Mouse (Mus musculus) neural tube, embryonic 13.5 days (tissue): ENCODE data around the gene Wdr59. TPM values are rescaled to one million over a fixed set of nuclear protein-coding genes. Genes with fewer than 3 reads are reported as not detected.

ENCODE experiments used
- ATAC-seq: fragments of 200-750 bp; cut with Nextera tagmentation; 2 replicates; pipeline ENCODE4 v1.8.0; 2017; ENCODE audit warnings: low read depth, mild to moderate bottlenecking, moderate TSS enrichment, moderate library complexity
- H3K27ac ChIP-seq: fragments of 300-500 bp; sonication (generic); replicated peaks from 2 replicates; pipeline ENCODE4 v1.5.1; 2015; ENCODE audit warnings: moderate library complexity, mild to moderate bottlenecking, inconsistent platforms
- H3K27me3 ChIP-seq: fragments of 300-500 bp; sonication (generic); 2 replicates; pipeline ENCODE4 v1.6.1; 2015; ENCODE audit warnings: mild to moderate bottlenecking, inconsistent platforms
- H3K36me3 ChIP-seq: fragments of 300-500 bp; sonication (generic); 2 replicates; pipeline ENCODE4 v1.6.1; 2015; ENCODE audit warnings: mild to moderate bottlenecking, inconsistent platforms
- H3K4me1 ChIP-seq: fragments of 300-500 bp; sonication (generic); replicated peaks from 2 replicates; pipeline ENCODE4 v1.6.1; 2015; ENCODE audit warnings: inconsistent platforms
- H3K4me2 ChIP-seq: fragments of 300-500 bp; sonication (generic); 2 replicates; pipeline ENCODE4 v1.6.1; 2015; ENCODE audit warnings: inconsistent platforms, mild to moderate bottlenecking, moderate library complexity
- H3K4me3 ChIP-seq: fragments of 300-500 bp; sonication (generic); 2 replicates; pipeline ENCODE4 v1.5.1; 2015; ENCODE audit warnings: mild to moderate bottlenecking, inconsistent platforms
- H3K9ac ChIP-seq: fragments of 300-500 bp; sonication (generic); 2 replicates; pipeline ENCODE4 v1.6.1; 2015; ENCODE audit warnings: moderate library complexity, mild to moderate bottlenecking, inconsistent platforms
- H3K9me3 ChIP-seq: fragments of 300-500 bp; sonication (generic); 2 replicates; pipeline ENCODE4 v1.6.1; 2016; ENCODE audit warnings: inconsistent platforms
- WGBS: fragments of 180-500 bp; shearing (Covaris S2); methylation state at CpG from one replicate; pipeline ENCODE4 v1.1.7; 2015; 5-methylcytosine and 5-hydroxymethylcytosine counted together
- polyA plus RNA-seq: library from polyadenylated mRNA; unstranded; fragments of >200 nt; fragmentation: Nextera tagmentation; extraction: Ambion mirVana; gene quantifications from 2 replicates; pipeline ENCODE4 v1.2.1, GENCODE M21; 2015

The Wdr59 gene
- polyA plus RNA-seq, 1 experiment from 2014 or later: 8.5 TPM

DNA sequence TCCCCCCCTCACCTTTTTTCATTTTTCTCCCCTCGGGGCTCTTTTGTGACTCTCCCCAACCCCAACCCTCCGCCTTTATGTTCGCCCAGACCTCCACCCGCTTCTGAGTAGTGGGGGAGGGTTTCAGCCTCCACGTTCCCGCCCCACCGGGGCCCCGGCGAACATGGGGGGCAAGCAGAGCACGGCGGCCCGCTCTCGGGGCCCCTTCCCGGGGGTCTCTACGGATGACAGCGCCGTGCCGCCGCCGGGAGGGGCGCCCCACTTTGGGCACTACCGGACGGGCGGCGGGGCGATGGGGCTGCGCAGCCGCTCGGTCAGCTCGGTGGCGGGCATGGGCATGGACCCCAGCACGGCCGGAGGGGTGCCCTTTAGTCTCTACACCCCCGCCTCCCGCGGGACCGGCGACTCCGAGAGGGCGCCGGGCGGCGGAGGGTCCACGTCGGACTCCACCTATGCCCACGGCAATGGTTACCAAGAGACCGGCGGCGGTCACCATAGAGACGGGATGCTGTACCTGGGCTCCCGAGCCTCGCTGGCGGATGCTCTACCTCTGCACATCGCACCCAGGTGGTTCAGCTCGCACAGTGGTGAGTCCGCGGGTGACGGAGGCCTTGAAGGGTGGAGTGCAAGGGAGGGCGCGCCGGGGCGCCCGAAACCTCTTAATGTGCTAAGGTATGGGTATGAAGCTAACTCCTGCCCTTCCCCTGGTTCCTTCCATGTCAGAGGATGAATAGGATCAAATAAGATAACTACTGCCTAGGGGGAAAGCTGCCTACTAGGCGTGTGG lies 15.3 kb upstream of the Wdr59 start:
- Histone ChIP-seq H3K27me3 (no peaks in the 10 kb centered on the region), H3K4me2 (peak overlapping the region; percentile 96), H3K9me3 (no peaks in the 10 kb centered on the region), H3K36me3 (no peaks in the 10 kb centered on the region), H3K4me1 (peaks cover 44% of the 10 kb centered on the region), H3K27ac (peak overlapping the region; percentile 98), H3K4me3 (peak overlapping the region; percentile 100), H3K9ac (peak overlapping the region; percentile 99)
- WGBS: 0% methylated on average over 63 of the region's 64 CpGs
- peak; percentile 61 for ATAC-seq

GRCm38 (mm10) chr8:111536031-111536977 lies 14.4 kb upstream of the Wdr59 start, which contains the start of gene Znrf1:
Znrf1 (plus strand) TSS chr8:111536097.
- H3K9ac ChIP-seq: peak within 1 kb of the TSS; percentile 99
- no peaks in the 10 kb centered on the region for H3K36me3 ChIP-seq
- WGBS: under 1% methylated on average over 80 of the region's 100 CpGs
- peak within 1 kb of the TSS; percentile 98 for H3K27ac ChIP-seq
- peak within 1 kb of the TSS; percentile 96 for H3K4me2 ChIP-seq
- peak; percentile 94 for ATAC-seq
- no peaks in the 10 kb centered on the region for H3K27me3 ChIP-seq
- peak within 1 kb of the TSS; percentile 100 for H3K4me3 ChIP-seq
- no peaks in the 10 kb centered on the region for H3K9me3 ChIP-seq
- peaks cover 36% of the 10 kb centered on the region for H3K4me1 ChIP-seq

DNA sequence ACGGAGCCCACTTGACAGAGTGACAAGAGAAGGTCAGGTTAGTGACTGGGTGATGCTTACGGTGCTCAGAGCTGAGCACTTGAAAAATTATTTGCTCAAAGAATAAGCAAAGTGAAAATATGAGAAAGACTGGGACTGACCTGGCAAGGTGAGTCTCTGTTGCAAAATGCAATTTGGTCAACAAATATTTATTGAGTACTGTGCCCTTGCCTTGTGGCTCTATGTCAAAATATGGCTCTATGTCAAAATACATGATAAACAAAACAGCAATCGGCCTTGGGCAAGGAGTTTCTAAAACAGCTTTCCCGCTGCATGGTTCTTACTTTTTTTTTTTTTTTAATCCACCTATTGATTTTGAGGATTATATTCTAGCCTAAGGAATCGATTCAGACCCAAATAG lies 13.6 kb upstream of the Wdr59 start:
- H3K27ac ChIP-seq: no peak overlapping the region
- H3K9me3 ChIP-seq: no peaks in the 10 kb centered on the region

GRCm38 (mm10) chr8:111533503-111533902 lies 11.6 kb upstream of the Wdr59 start:
- Histone ChIP-seq H3K9me3 (no peaks in the 10 kb centered on the region), H3K4me2 (no peak overlapping the region), H3K9ac (no peak overlapping the region), H3K36me3 (no peaks in the 10 kb centered on the region), H3K4me1 (peaks cover 8% of the 10 kb centered on the region), H3K27ac (no peak overlapping the region), H3K4me3 (no peak overlapping the region), H3K27me3 (no peaks in the 10 kb centered on the region)
- 58% methylated on average over 4 of the region's 4 CpGs for WGBS
- ATAC-seq: no peak

More for the DNA sequence above, 13.6 kb upstream of the Wdr59 start:
- ATAC-seq: no peak
- Histone ChIP-seq H3K4me2 (peak overlapping the region; percentile 96), H3K27me3 (no peaks in the 10 kb centered on the region), H3K4me1 (peaks cover 28% of the 10 kb centered on the region), H3K9ac (peak overlapping the region; percentile 99; the same call in 1 of the 2 replicates), H3K36me3 (no peaks in the 10 kb centered on the region), H3K4me3 (peak overlapping the region; percentile 100)
- WGBS: 49% methylated on average over 5 of the region's 5 CpGs

- Histone ChIP-seq H3K4me2 (no peak overlapping the region), H3K9ac (no peak overlapping the region), H3K4me3 (no peak overlapping the region), H3K4me1 (no peaks in the 10 kb centered on the region), H3K27ac (no peak overlapping the region), H3K36me3 (no peaks in the 10 kb centered on the region), H3K9me3 (no peaks in the 10 kb centered on the region), H3K27me3 (no peaks in the 10 kb centered on the region)
- WGBS: 88% methylated on average over 17 of the region's 17 CpGs
- ATAC-seq: no peak
Observed at GRCm38 (mm10) chr8:111531621-111532020, 9.7 kb upstream of the Wdr59 start.

- Histone ChIP-seq H3K9me3 (no peaks in the 10 kb centered on the region), H3K9ac (no peak overlapping the region), H3K27ac (no peak overlapping the region), H3K4me1 (no peaks in the 10 kb centered on the region), H3K4me2 (no peak overlapping the region), H3K27me3 (no peaks in the 10 kb centered on the region), H3K4me3 (no peak overlapping the region), H3K36me3 (no peaks in the 10 kb centered on the region)
- no peak for ATAC-seq
- WGBS: 78% methylated on average over 12 of the region's 12 CpGs
Observed at GRCm38 (mm10) chr8:111531191-111531590, 9.3 kb upstream of the Wdr59 start.

- H3K9me3 ChIP-seq: no peaks in the 10 kb centered on the region
- no peaks in the 10 kb centered on the region for H3K4me1 ChIP-seq
- no peak for ATAC-seq
- no peak overlapping the region for H3K4me2 ChIP-seq
- 83% methylated on average over 5 of the region's 5 CpGs for WGBS
- no peak overlapping the region for H3K27ac ChIP-seq
- no peaks in the 10 kb centered on the region for H3K36me3 ChIP-seq
- H3K9ac ChIP-seq: no peak overlapping the region
- no peaks in the 10 kb centered on the region for H3K27me3 ChIP-seq
- no peak overlapping the region for H3K4me3 ChIP-seq
Observed at GRCm38 (mm10) chr8:111528071-111528470, 6.2 kb upstream of the Wdr59 start.

GRCm38 (mm10) chr8:111527149-111527548 lies 5.3 kb upstream of the Wdr59 start:
- no peak overlapping the region for H3K4me3 ChIP-seq
- WGBS: 80% methylated on average over 8 of the region's 8 CpGs
- no peak overlapping the region for H3K4me2 ChIP-seq

GRCm38 (mm10) chr8:111526403-111527024 lies 4.6 kb upstream of the Wdr59 start:
- Histone ChIP-seq H3K9me3 (no peaks in the 10 kb centered on the region), H3K27ac (no peak overlapping the region), H3K4me2 (no peak overlapping the region), H3K36me3 (no peaks in the 10 kb centered on the region), H3K4me1 (peaks cover under 1% of the 10 kb centered on the region; the same call in 1 of the 2 replicates), H3K27me3 (no peaks in the 10 kb centered on the region), H3K9ac (no peak overlapping the region), H3K4me3 (no peak overlapping the region)
- WGBS: 77% methylated on average over 6 of the region's 6 CpGs
- ATAC-seq: no peak

More at GRCm38 (mm10) chr8:111527149-111527548, 5.3 kb upstream of the Wdr59 start:
- Histone ChIP-seq H3K36me3 (no peaks in the 10 kb centered on the region), H3K4me1 (no peaks in the 10 kb centered on the region), H3K9me3 (no peaks in the 10 kb centered on the region), H3K9ac (no peak overlapping the region), H3K27me3 (no peaks in the 10 kb centered on the region), H3K27ac (no peak overlapping the region)
- no peak for ATAC-seq

- H3K27ac ChIP-seq: no peak overlapping the region
- no peak overlapping the region for H3K9ac ChIP-seq
- H3K9me3 ChIP-seq: 0 out of 2 replicates have a peak, but pooled peaks cover 4% of the 10 kb centered on the region
- H3K27me3 ChIP-seq: no peaks in the 10 kb centered on the region
- no peak for ATAC-seq
- no peak overlapping the region for H3K4me2 ChIP-seq
- H3K4me1 ChIP-seq: peaks cover 10% of the 10 kb centered on the region
- WGBS: 91% methylated on average over 2 of the region's 2 CpGs
- H3K4me3 ChIP-seq: no peak overlapping the region
- no peaks in the 10 kb centered on the region; the same call in 1 of the 2 replicates for H3K36me3 ChIP-seq
Observed at GRCm38 (mm10) chr8:111517466-111517865, 4.4 kb downstream of the Wdr59 start.

- WGBS: 75% methylated on average over 7 of the region's 7 CpGs
- no peak overlapping the region for H3K4me2 ChIP-seq
- H3K9ac ChIP-seq: no peak overlapping the region
- H3K4me3 ChIP-seq: no peak overlapping the region
- H3K27ac ChIP-seq: no peak overlapping the region
- no peaks in the 10 kb centered on the region; the same call in 1 of the 2 replicates for H3K36me3 ChIP-seq
- no peak for ATAC-seq
- H3K9me3 ChIP-seq: 0 out of 2 replicates have a peak, but pooled peaks cover 4% of the 10 kb centered on the region
- H3K4me1 ChIP-seq: peaks cover 10% of the 10 kb centered on the region
- no peaks in the 10 kb centered on the region for H3K27me3 ChIP-seq
Observed at GRCm38 (mm10) chr8:111516451-111517035, 5.3 kb downstream of the Wdr59 start.
